Mouse (Mus musculus): ENCODE measurements at regions not wholly inside any gene's neighbourhood (a gene's known extent, or its start where the extent isn't known, plus 50 kb on each side); places are given as distances from the start of the nearest gene placed in this dataset.

DNA sequence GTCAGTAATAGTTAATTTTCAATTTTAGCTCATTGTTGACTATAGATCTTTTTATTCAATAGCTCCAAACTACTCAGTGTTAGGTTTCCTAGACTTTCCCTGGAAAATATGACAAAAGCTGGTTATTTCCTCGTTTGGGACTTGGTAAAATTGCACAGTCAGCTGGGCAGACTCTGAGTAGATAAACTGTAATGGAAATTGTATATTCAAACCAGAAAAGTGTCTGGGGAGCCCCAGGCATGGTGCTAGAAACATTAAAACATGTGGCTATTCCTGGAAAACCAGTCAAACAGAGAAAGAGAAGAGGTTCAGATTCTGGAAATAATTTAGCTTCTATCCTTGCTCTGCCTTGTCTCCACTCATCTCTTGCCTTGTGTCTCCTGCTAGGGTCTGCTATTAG, 66.4 kb upstream of the Cxxc4 start:
- Histone ChIP-seq H3K36me3 (ENCODE audit: control insufficient read depth, insufficient read depth, low read length, poor library complexity, severe bottlenecking) (no peaks in the 10 kb centered on the region), H3K27ac (ENCODE audit: insufficient read depth, low read depth, low read length, poor library complexity, severe bottlenecking) (no peak overlapping the region), H3K9ac (ENCODE audit: insufficient read depth, low read depth, low read length, poor library complexity, severe bottlenecking) (no peak overlapping the region), H3K9me3 (ENCODE audit: control insufficient read depth, insufficient read depth, low read depth, low read length) (no peaks in the 10 kb centered on the region), H3K4me3 (ENCODE audit: insufficient read depth in 1 of 2, low read depth in 1 of 2, low read length in 2 of 2, poor library complexity in 1 of 2, severe bottlenecking in 1 of 2) (no peak overlapping the region), H3K4me1 (ENCODE audit: control insufficient read depth in 2 of 2, insufficient read depth in 2 of 2, low read length in 2 of 2, poor library complexity in 1 of 2) (no peaks in the 10 kb centered on the region)
- TF ChIP-seq CHD2 (IDR thresholded peaks at IDR 0.05; ENCODE audit: low read depth, low read length) (no peak), ZNF384 (IDR thresholded peaks at IDR 0.05; ENCODE audit: low read depth, low read length) (no peak), ZC3H11A (IDR thresholded peaks at IDR 0.05; ENCODE audit: borderline replicate concordance, low read depth, low read length) (no peak), HCFC1 (IDR thresholded peaks at IDR 0.05; ENCODE audit: borderline replicate concordance, insufficient read depth, low read length) (no peak), MAFK (IDR thresholded peaks at IDR 0.05; ENCODE audit: insufficient read depth, low read depth, low read length) (no peak)
- no peak for DNase-seq (ENCODE audit: low read depth, low spot score)
- in situ Hi-C loops (cut with MboI; ENCODE audit: low sequenced_read_pairs in 2 of 2, unreplicated experiment in 2 of 2) = no loop called here

GRCm38 (mm10) chr3:134172357-134172756, 63.9 kb upstream of the Cxxc4 start:
- Histone ChIP-seq H3K4me1 (ENCODE audit: control insufficient read depth in 2 of 2, insufficient read depth in 2 of 2, low read length in 2 of 2, poor library complexity in 1 of 2) (no peaks in the 10 kb centered on the region), H3K9me3 (ENCODE audit: control insufficient read depth, insufficient read depth, low read depth, low read length) (no peaks in the 10 kb centered on the region), H3K27ac (ENCODE audit: insufficient read depth, low read depth, low read length, poor library complexity, severe bottlenecking) (no peak overlapping the region), H3K9ac (ENCODE audit: insufficient read depth, low read depth, low read length, poor library complexity, severe bottlenecking) (no peak overlapping the region), H3K4me3 (ENCODE audit: insufficient read depth in 1 of 2, low read depth in 1 of 2, low read length in 2 of 2, poor library complexity in 1 of 2, severe bottlenecking in 1 of 2) (no peak overlapping the region), H3K36me3 (ENCODE audit: control insufficient read depth, insufficient read depth, low read length, poor library complexity, severe bottlenecking) (no peaks in the 10 kb centered on the region)
- in situ Hi-C loops (cut with MboI; ENCODE audit: low sequenced_read_pairs in 2 of 2, unreplicated experiment in 2 of 2) = no loop called here
- no peak for DNase-seq (ENCODE audit: low read depth, low spot score)
- no peak for TF ChIP-seq MAFK (IDR thresholded peaks at IDR 0.05; ENCODE audit: insufficient read depth, low read depth, low read length)
- TF ChIP-seq CHD2 (IDR thresholded peaks at IDR 0.05; ENCODE audit: low read depth, low read length) = no peak
- no peak for TF ChIP-seq HCFC1 (IDR thresholded peaks at IDR 0.05; ENCODE audit: borderline replicate concordance, insufficient read depth, low read length)
- no peak for TF ChIP-seq ZNF384 (IDR thresholded peaks at IDR 0.05; ENCODE audit: low read depth, low read length)
- no peak for TF ChIP-seq ZC3H11A (IDR thresholded peaks at IDR 0.05; ENCODE audit: borderline replicate concordance, low read depth, low read length)

- Histone ChIP-seq H3K4me3 (ENCODE audit: insufficient read depth in 1 of 2, low read depth in 1 of 2, low read length in 2 of 2, poor library complexity in 1 of 2, severe bottlenecking in 1 of 2) (no peak overlapping the region), H3K4me1 (ENCODE audit: control insufficient read depth in 2 of 2, insufficient read depth in 2 of 2, low read length in 2 of 2, poor library complexity in 1 of 2) (no peaks in the 10 kb centered on the region), H3K36me3 (ENCODE audit: control insufficient read depth, insufficient read depth, low read length, poor library complexity, severe bottlenecking) (no peaks in the 10 kb centered on the region), H3K27ac (ENCODE audit: insufficient read depth, low read depth, low read length, poor library complexity, severe bottlenecking) (no peak overlapping the region), H3K9ac (ENCODE audit: insufficient read depth, low read depth, low read length, poor library complexity, severe bottlenecking) (no peak overlapping the region), H3K9me3 (ENCODE audit: control insufficient read depth, insufficient read depth, low read depth, low read length) (no peaks in the 10 kb centered on the region)
- in situ Hi-C loops (cut with MboI; ENCODE audit: low sequenced_read_pairs in 2 of 2, unreplicated experiment in 2 of 2) = no loop called here
- DNase-seq (ENCODE audit: low read depth, low spot score) = no peak
- no peak for TF ChIP-seq MAFK (IDR thresholded peaks at IDR 0.05; ENCODE audit: insufficient read depth, low read depth, low read length)
- no peak for TF ChIP-seq CHD2 (IDR thresholded peaks at IDR 0.05; ENCODE audit: low read depth, low read length)
- TF ChIP-seq ZNF384 (IDR thresholded peaks at IDR 0.05; ENCODE audit: low read depth, low read length) = no peak
- no peak for TF ChIP-seq HCFC1 (IDR thresholded peaks at IDR 0.05; ENCODE audit: borderline replicate concordance, insufficient read depth, low read length)
- no peak for TF ChIP-seq ZC3H11A (IDR thresholded peaks at IDR 0.05; ENCODE audit: borderline replicate concordance, low read depth, low read length)
These were observed 57.7 kb upstream of the Cxxc4 start for GRCm38 (mm10) chr3:134178491-134179054.

DNA sequence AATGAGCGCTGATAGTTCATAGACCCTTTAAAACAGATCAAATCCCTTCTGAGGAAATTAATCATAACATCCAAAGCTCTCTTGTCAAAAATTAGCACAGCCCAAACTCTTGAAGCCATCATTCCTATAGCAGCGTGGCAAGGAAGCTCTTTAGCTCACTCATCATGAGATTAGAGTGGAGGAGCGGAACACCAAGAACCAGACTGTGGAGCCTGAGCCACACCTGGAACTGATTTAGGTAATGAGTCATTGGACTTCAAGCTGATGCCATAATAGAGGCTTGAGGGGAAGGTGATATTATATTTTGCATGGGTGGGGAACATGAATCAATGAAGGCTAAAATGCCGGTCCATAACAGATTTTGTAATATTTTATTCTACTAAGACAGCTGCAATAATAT, 52.2 kb upstream of the Cxxc4 start:
- in situ Hi-C loops (cut with MboI; ENCODE audit: low sequenced_read_pairs in 2 of 2, unreplicated experiment in 2 of 2) = no loop called here
- Histone ChIP-seq H3K27ac (ENCODE audit: insufficient read depth, low read depth, low read length, poor library complexity, severe bottlenecking) (no peak overlapping the region), H3K36me3 (ENCODE audit: control insufficient read depth, insufficient read depth, low read length, poor library complexity, severe bottlenecking) (no peaks in the 10 kb centered on the region), H3K9me3 (ENCODE audit: control insufficient read depth, insufficient read depth, low read depth, low read length) (no peaks in the 10 kb centered on the region), H3K4me1 (ENCODE audit: control insufficient read depth in 2 of 2, insufficient read depth in 2 of 2, low read length in 2 of 2, poor library complexity in 1 of 2) (no peaks in the 10 kb centered on the region), H3K9ac (ENCODE audit: insufficient read depth, low read depth, low read length, poor library complexity, severe bottlenecking) (no peak overlapping the region), H3K4me3 (ENCODE audit: insufficient read depth in 1 of 2, low read depth in 1 of 2, low read length in 2 of 2, poor library complexity in 1 of 2, severe bottlenecking in 1 of 2) (no peak overlapping the region)
- TF ChIP-seq HCFC1 (IDR thresholded peaks at IDR 0.05; ENCODE audit: borderline replicate concordance, insufficient read depth, low read length) (no peak), ZNF384 (IDR thresholded peaks at IDR 0.05; ENCODE audit: low read depth, low read length) (no peak), CHD2 (IDR thresholded peaks at IDR 0.05; ENCODE audit: low read depth, low read length) (no peak), ZC3H11A (IDR thresholded peaks at IDR 0.05; ENCODE audit: borderline replicate concordance, low read depth, low read length) (no peak), MAFK (IDR thresholded peaks at IDR 0.05; ENCODE audit: insufficient read depth, low read depth, low read length) (no peak)
- DNase-seq (ENCODE audit: low read depth, low spot score) = no peak

All from ES-E14 (cell line).